Mouse (Mus musculus) lung, adult 2 months (tissue): ENCODE measurements around the gene Onecut1.

Source experiments
- CTCF ChIP-seq: fragments of 200-500 bp; IDR thresholded peaks from 2 replicates; pipeline ENCODE4 v1.5.1; 2011; ENCODE audit warnings: mild to moderate bottlenecking, low read length, control low read depth; ENCODE audit not compliant: insufficient read depth
- POLR2A ChIP-seq: fragments of 200-500 bp; IDR thresholded peaks from 2 replicates; pipeline ENCODE4 v1.6.1; 2011; ENCODE audit warnings: low read depth, mild to moderate bottlenecking, control low read depth, low read length, borderline replicate concordance; ENCODE audit errors: extremely low read depth

- TF ChIP-seq POLR2A: no peak
- peak; percentile 71 for TF ChIP-seq CTCF
These were observed 6.0 kb downstream of the Onecut1 start for GRCm38 (mm10) chr9:74867641-74868205.
